Mouse (Mus musculus): ENCODE data around the gene Vwa8. TPM values are rescaled to one million over a fixed set of nuclear protein-coding genes. Genes with fewer than 3 reads are reported as not detected.
"Not testable (repeated sequence)": the region's sequence is repeated elsewhere in the genome, so short reads cannot be mapped to it uniquely, and the experiment has no call there.

The Vwa8 gene
- total RNA-seq, 2 experiments from 2014 or later: 12.2 to 19.9 TPM

DNA sequence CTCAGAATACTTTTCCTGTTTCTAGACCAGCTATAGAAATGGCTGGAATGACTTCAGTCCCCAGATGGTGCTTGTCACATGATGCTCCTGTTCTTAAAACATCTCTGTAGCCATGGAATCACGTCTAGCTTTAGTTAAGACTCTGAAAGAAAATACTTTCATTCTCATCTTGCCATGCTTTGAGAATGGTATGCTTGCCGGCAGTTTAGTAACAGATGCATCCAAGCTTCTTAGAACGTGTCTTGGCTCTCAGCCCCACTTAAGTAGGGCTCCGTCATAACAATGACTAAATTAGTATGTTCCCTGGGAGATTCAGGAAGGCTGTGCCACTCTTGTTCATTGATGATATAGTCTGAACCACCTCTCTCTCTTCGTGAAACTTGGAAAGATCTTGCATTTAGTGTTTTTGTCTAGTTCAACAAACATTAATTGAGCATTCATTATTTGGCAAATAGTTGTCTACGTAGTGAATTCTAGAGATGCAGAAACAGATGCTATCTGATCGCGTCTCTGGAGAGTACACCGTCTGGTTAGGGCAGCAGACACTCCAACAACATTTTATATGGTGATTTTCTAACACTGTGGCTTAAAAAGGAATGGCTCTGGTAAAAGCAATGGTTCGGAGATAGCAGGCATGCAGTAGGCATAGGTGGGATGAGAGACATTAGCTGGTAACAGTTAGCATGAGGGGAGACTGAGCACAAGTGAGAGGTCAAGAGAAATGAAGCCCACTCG lies 93.1 kb downstream of the Vwa8 start:
- ATAC-seq (replicated peaks; ENCODE audit: low FRiP score, low TSS enrichment, poor library complexity, severe bottlenecking): no peak

DNA sequence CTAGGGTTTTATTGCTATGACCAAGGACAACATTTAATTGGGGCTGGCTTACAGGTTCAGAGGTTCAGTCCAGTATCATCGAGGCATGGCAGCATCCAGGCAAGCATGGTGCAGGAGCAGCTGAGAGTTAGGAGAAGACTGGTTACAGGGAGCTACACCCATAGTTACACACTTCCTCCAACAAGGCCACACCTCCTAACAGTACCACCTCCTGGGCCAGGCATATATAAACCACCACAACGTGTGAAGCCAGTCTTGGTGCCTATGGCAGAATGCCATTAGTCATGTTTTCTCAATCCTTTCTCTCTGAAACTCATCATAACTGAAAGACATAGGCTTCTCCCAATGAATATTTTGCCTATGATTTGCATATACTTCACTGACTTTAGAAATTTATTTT lies 106.9 kb downstream of the Vwa8 start:
- ATAC-seq (replicated peaks; ENCODE audit: low FRiP score, low TSS enrichment, poor library complexity, severe bottlenecking): no peak

GRCm38 (mm10) chr14:78970621-78971020 lies 121.8 kb downstream of the Vwa8 start:
- ATAC-seq (replicated peaks; ENCODE audit: low FRiP score, low TSS enrichment, poor library complexity, severe bottlenecking): no peak

GRCm38 (mm10) chr14:78972424-78972823 lies 123.6 kb downstream of the Vwa8 start:
- ATAC-seq (replicated peaks; ENCODE audit: low FRiP score, low TSS enrichment, poor library complexity, severe bottlenecking): no peak

DNA sequence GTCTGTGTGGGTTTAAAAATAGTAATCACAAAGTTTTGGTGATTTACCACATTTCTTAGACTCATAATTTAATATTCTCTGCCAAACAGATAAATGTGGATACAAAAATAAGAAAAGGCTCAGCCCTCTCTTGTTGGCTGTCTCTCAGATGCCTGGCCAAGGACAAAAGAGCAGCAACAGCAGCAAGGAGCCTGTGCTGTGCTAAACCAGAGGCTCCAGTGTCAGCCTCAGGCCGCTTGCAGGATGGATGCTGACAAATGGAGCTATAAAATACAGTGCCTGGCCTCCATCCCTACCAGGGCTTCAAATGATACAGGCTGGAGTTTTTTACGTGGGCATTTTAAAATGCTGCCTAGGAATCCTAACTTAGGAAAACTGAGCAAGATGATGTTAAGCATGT lies 134.3 kb downstream of the Vwa8 start:
- no peak for ATAC-seq (replicated peaks; ENCODE audit: low FRiP score, low TSS enrichment, poor library complexity, severe bottlenecking)

GRCm38 (mm10) chr14:78984296-78984695 lies 135.4 kb downstream of the Vwa8 start:
- ATAC-seq (replicated peaks; ENCODE audit: low FRiP score, low TSS enrichment, poor library complexity, severe bottlenecking): no peak

GRCm38 (mm10) chr14:78987543-78987942 lies 138.7 kb downstream of the Vwa8 start:
- ATAC-seq (replicated peaks; ENCODE audit: low FRiP score, low TSS enrichment, poor library complexity, severe bottlenecking): no peak

DNA sequence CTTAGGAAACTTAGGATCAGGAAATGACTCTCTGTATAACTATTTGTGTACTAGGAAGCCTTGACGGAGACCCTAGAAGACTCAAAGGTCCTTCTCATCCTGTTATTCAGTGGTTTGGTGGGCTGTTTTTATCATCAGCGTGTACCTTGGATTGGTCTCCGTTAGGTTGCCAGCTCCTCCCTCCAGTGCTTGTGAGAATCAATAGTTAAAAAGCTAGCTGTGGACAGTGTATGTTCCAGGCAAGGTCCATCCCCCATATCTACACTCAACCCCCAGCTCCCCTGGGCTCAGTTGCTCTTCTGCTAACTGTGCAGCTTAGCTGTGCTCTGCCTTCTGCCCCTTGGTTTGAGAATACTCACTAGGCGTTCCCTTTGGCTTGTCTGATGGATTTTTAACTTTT lies 143.6 kb downstream of the Vwa8 start:
- no peak for ATAC-seq (replicated peaks; ENCODE audit: low FRiP score, low TSS enrichment, poor library complexity, severe bottlenecking)

- ATAC-seq (replicated peaks; ENCODE audit: low FRiP score, low TSS enrichment, poor library complexity, severe bottlenecking): no peak
Observed at GRCm38 (mm10) chr14:78993515-78993914, 144.7 kb downstream of the Vwa8 start.

DNA sequence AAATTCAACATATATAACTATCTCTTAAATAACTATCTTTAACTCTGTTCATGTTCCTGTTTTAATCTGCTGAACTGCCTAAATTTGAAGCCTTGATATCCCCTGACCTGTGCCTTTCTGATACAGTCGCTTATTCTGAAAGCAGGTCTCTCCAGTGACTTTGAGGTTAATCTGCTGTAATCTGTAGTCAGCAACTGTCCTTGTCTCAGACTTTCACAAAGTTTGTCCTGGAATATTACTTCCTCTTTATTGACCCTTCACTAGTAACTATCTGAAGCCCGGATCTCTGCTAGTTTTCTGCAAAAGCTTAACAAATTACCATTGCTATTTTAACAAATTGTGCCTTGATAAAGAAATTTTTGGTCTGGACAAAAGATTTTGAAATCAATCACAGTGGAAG lies 147.5 kb downstream of the Vwa8 start:
- ATAC-seq (replicated peaks; ENCODE audit: low FRiP score, low TSS enrichment, poor library complexity, severe bottlenecking): no peak

- ATAC-seq (replicated peaks; ENCODE audit: low FRiP score, low TSS enrichment, poor library complexity, severe bottlenecking): no peak
Observed at GRCm38 (mm10) chr14:79003576-79003975, 154.7 kb downstream of the Vwa8 start.

GRCm38 (mm10) chr14:79017710-79018109 lies 168.9 kb downstream of the Vwa8 start:
- ATAC-seq (replicated peaks; ENCODE audit: low FRiP score, low TSS enrichment, poor library complexity, severe bottlenecking): not testable (repeated sequence)

DNA sequence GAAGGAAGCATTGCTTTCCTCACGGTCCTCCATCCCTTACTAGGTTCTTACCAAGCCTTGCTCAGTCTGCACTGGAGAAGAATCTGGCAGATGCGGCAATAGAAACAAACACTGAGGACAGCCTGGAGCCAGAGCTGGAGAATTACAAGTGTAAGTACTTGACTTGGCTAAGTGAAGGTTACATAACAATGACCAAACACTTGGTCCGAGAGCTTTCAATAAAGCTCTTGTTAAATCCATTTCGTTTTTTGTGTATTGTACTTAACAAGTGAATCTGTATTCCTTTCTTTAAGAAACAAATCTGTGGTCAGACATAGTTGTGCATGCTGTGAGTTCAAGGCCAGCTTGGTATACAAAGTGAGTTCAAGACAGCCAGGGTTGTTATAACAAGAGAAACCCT lies 169.7 kb downstream of the Vwa8 start:
- no peak for ATAC-seq (replicated peaks; ENCODE audit: low FRiP score, low TSS enrichment, poor library complexity, severe bottlenecking)

DNA sequence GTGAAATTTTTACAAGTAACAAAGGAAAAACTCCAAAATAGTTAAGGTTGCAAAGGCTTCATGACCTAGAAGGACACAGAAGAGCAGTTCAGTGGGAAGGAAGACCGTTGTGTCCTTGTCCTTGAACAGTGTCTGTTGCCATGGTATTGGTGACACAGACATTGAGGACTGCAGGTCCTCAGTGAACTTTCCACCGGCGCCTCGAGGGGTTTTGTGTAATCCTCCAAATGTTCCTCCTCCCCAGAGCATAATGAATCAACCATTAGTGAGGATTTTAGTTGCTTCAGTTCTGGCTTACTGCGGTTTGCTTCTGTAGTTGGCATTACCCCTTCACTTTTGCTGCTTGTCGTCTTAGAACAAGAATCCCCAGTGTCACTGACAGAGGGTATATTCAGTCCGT lies 172.9 kb downstream of the Vwa8 start:
- no peak for ATAC-seq (replicated peaks; ENCODE audit: low FRiP score, low TSS enrichment, poor library complexity, severe bottlenecking)

GRCm38 (mm10) chr14:79028996-79029575 lies 180.2 kb downstream of the Vwa8 start:
- no peak for ATAC-seq (replicated peaks; ENCODE audit: low FRiP score, low TSS enrichment, poor library complexity, severe bottlenecking)

- no peak for ATAC-seq (replicated peaks; ENCODE audit: low FRiP score, low TSS enrichment, poor library complexity, severe bottlenecking)
Observed at GRCm38 (mm10) chr14:79030715-79031114, 181.9 kb downstream of the Vwa8 start.

DNA sequence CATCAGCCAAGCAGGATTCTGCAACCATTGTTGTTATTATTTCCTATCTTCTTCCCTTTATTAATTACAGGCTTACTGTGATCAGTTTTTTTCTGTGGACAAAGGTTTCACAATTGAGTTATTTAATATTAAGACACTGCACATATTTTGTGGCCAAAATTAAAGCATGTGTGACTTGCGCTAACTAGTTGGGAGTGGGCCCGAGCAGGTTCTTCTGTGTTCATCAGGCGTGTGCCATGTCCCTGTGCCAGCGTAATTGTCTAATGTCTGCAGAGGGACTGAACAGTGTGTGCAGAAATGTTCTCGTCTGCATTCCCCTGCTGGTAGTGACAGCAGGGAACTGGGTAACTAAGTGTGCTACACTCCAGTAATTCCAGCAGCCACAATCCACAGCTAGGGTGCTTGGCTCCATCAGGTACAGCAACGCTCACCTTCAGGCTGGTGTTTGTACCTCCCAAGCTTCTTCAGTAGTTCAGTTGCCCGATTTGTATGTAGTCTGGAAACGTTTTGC lies 182.4 kb downstream of the Vwa8 start:
- ATAC-seq (replicated peaks; ENCODE audit: low FRiP score, low TSS enrichment, poor library complexity, severe bottlenecking): no peak

DNA sequence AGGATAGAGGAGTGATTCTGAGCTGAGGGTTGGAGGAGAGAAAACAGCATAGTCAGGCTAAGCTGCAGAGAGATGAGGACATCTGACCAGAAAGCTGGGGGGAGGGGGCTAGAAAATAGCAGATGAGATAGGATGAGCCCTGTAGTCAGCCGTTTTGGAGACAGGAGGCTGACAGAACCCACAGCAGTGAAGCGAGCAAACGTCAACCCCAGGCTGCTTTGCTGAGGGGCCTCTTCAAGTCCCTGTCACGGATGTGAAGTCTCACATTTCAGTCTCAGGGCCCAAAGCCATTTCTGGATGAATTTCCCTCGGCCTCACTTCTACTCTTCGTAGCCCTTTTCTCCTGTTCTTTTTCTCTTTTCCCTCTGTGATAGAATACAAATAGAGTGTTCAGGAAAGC lies 184.5 kb downstream of the Vwa8 start:
- no peak for ATAC-seq (replicated peaks; ENCODE audit: low FRiP score, low TSS enrichment, poor library complexity, severe bottlenecking)

DNA sequence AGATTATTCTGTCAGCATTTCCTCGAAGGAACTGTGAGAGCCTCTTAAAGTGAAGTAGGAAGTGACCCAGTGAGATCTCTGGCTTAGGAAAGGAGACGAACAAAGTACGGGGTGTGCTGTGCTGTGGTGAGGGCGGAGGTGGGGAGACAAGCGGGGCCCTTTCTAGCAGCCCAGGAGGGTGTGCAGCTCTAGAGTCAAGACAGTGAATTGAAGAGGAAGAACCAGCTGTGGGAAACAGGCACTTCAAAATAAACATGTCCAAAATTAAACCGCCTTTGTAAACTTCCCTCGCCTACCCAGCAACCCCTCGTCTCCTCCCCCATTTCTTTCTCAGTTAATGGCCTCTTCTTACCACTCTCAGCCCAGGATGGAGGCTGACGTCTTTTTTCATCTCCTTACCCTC lies 185.7 kb downstream of the Vwa8 start:
- ATAC-seq (replicated peaks; ENCODE audit: low FRiP score, low TSS enrichment, poor library complexity, severe bottlenecking): no peak

GRCm38 (mm10) chr14:79035575-79035974 lies 186.7 kb downstream of the Vwa8 start:
- ATAC-seq (replicated peaks; ENCODE audit: low FRiP score, low TSS enrichment, poor library complexity, severe bottlenecking): no peak

GRCm38 (mm10) chr14:79047186-79047585 lies 198.3 kb downstream of the Vwa8 start:
- ATAC-seq (replicated peaks; ENCODE audit: low FRiP score, low TSS enrichment, poor library complexity, severe bottlenecking): no peak

Measured in megakaryocyte-erythroid progenitor cell, adult 5-6 weeks (primary cell).